Mouse (Mus musculus): ENCODE measurements at regions not wholly inside any gene's neighbourhood (a gene's known extent, or its start where the extent isn't known, plus 50 kb on each side); places are given as distances from the start of the nearest gene placed in this dataset.

GRCm38 (mm10) chr6:81464442-81464841 is 459.0 kb upstream of the Gcfc2 start:
- Histone ChIP-seq H3K4me2 (replicated peaks) (no peak overlapping the region), H3K27ac (no peak overlapping the region), H3K4me3 (no peak overlapping the region), H3K36me3 (no peaks in the 10 kb centered on the region), H3K9ac (no peak overlapping the region), H3K27me3 (no peaks in the 10 kb centered on the region), H3K9me3 (no peaks in the 10 kb centered on the region), H3K4me1 (no peaks in the 10 kb centered on the region)
- 71% methylated on average over 1 of the region's 1 CpGs for WGBS
- no peak for ATAC-seq (ENCODE audit: insufficient number of reproducible peaks, insufficient read depth, low FRiP score, low TSS enrichment)

GRCm38 (mm10) chr6:81466536-81466935 is 456.9 kb upstream of the Gcfc2 start:
- ATAC-seq (ENCODE audit: insufficient number of reproducible peaks, insufficient read depth, low FRiP score, low TSS enrichment) = no peak
- Histone ChIP-seq H3K36me3 (no peaks in the 10 kb centered on the region), H3K27me3 (no peaks in the 10 kb centered on the region), H3K9ac (no peak overlapping the region), H3K4me2 (replicated peaks) (no peak overlapping the region), H3K9me3 (no peaks in the 10 kb centered on the region), H3K4me3 (no peak overlapping the region), H3K27ac (no peak overlapping the region), H3K4me1 (no peaks in the 10 kb centered on the region)
- 54% methylated on average over 4 of the region's 4 CpGs for WGBS

DNA sequence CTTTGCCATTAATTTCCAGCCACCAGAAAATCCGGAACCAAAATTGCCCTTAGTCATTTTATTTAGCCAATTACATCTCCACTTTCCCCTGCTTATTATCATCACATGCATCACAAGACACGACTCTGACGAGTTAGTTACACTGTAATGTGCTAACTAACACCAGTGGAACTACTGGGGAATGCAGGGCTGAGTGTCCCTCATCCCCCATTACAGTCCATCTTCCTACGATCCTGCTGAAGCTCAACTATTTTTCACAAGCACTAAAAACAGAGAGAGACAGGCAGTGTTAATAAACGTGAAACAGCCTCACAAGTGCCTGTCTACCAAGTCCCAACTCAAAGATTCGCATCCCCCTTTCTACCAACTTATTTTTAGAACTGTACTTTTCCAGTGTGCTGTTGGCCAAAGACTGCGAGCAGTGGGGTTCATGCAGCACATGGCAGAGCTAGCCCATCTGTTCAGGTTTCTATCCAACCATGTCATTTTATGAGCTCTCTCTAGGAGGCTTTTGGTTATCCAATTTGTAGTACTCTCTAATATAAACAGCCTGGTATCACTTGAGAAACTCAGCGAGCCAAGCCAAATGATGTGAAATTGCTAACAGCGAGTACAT is 452.0 kb upstream of the Gcfc2 start:
- Histone ChIP-seq H3K4me2 (replicated peaks) (no peak overlapping the region), H3K27me3 (no peaks in the 10 kb centered on the region), H3K9me3 (no peaks in the 10 kb centered on the region), H3K4me1 (no peaks in the 10 kb centered on the region), H3K36me3 (no peaks in the 10 kb centered on the region), H3K9ac (no peak overlapping the region), H3K27ac (no peak overlapping the region), H3K4me3 (no peak overlapping the region)
- 74% methylated on average over 9 of the region's 9 CpGs for WGBS
- ATAC-seq (ENCODE audit: insufficient number of reproducible peaks, insufficient read depth, low FRiP score, low TSS enrichment) = no peak

DNA sequence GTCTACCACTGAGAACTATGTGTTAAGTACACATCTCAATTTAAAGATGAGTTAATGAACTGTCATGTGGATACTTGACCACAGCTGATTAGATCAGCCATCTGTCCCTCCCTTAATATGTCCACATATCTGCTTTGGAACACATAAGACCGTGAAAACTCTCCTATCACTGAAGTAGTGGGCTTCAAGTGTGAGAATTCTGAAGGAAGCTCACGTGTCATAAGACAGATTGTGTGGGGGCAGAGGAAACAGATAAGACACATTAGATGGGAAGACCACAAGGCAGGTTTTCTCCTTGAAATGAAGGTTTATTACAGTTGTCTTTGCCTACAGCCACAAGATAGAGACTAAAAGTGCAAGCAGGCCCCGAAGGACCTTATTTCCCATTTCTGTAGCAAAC is 451.0 kb upstream of the Gcfc2 start:
- Histone ChIP-seq H3K9me3 (no peaks in the 10 kb centered on the region), H3K27me3 (no peaks in the 10 kb centered on the region), H3K9ac (no peak overlapping the region), H3K4me2 (replicated peaks) (no peak overlapping the region), H3K36me3 (no peaks in the 10 kb centered on the region), H3K4me3 (no peak overlapping the region), H3K27ac (no peak overlapping the region), H3K4me1 (no peaks in the 10 kb centered on the region)
- no peak for ATAC-seq (ENCODE audit: insufficient number of reproducible peaks, insufficient read depth, low FRiP score, low TSS enrichment)
- WGBS = 79% methylated on average over 3 of the region's 3 CpGs

GRCm38 (mm10) chr6:81474786-81475185 is 448.7 kb upstream of the Gcfc2 start:
- Histone ChIP-seq H3K27ac (no peak overlapping the region), H3K4me2 (replicated peaks) (no peak overlapping the region), H3K9ac (no peak overlapping the region), H3K9me3 (no peaks in the 10 kb centered on the region), H3K4me3 (no peak overlapping the region), H3K36me3 (no peaks in the 10 kb centered on the region), H3K4me1 (no peaks in the 10 kb centered on the region), H3K27me3 (no peaks in the 10 kb centered on the region)
- no peak for ATAC-seq (ENCODE audit: insufficient number of reproducible peaks, insufficient read depth, low FRiP score, low TSS enrichment)
- WGBS = 96% methylated on average over 1 of the region's 1 CpGs

GRCm38 (mm10) chr6:81487006-81487405 is 436.5 kb upstream of the Gcfc2 start:
- no peaks in the 10 kb centered on the region for H3K9me3 ChIP-seq
- no peak overlapping the region for H3K4me2 ChIP-seq (replicated peaks)
- no peaks in the 10 kb centered on the region for H3K27me3 ChIP-seq
- WGBS = 64% methylated on average over 3 of the region's 3 CpGs
- H3K9ac ChIP-seq = no peak overlapping the region
- H3K27ac ChIP-seq = no peak overlapping the region
- no peaks in the 10 kb centered on the region for H3K4me1 ChIP-seq
- H3K4me3 ChIP-seq = no peak overlapping the region
- ATAC-seq (ENCODE audit: insufficient number of reproducible peaks, insufficient read depth, low FRiP score, low TSS enrichment) = no peak
- no peaks in the 10 kb centered on the region for H3K36me3 ChIP-seq

DNA sequence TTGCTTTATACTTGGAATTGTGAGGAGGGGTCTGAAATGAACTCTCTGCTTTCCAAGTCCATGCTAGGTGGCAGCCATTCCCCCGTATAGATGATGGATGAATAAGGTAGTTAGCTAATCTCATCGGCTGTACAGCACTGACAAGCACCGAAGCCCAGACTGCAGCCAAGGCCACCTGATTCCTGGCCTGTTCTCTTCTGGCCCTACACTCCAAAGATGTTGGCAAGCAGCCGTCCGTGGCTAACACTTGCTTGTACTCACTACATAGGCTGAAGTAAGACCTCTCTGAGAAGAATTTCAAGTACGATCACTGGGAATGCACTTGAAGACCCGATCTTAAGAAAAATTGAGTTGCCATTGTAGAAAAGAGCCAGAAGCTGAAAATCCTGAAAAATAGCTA is 427.2 kb upstream of the Gcfc2 start:
- no peak overlapping the region for H3K27ac ChIP-seq
- no peak overlapping the region for H3K4me2 ChIP-seq (replicated peaks)
- no peak for ATAC-seq (ENCODE audit: insufficient number of reproducible peaks, insufficient read depth, low FRiP score, low TSS enrichment)
- no peaks in the 10 kb centered on the region for H3K9me3 ChIP-seq
- H3K9ac ChIP-seq = no peak overlapping the region
- 89% methylated on average over 7 of the region's 7 CpGs for WGBS
- H3K4me3 ChIP-seq = no peak overlapping the region
- no peaks in the 10 kb centered on the region for H3K27me3 ChIP-seq
- H3K4me1 ChIP-seq = no peaks in the 10 kb centered on the region
- H3K36me3 ChIP-seq = no peaks in the 10 kb centered on the region

- Histone ChIP-seq H3K36me3 (no peaks in the 10 kb centered on the region), H3K9me3 (no peaks in the 10 kb centered on the region), H3K4me1 (no peaks in the 10 kb centered on the region), H3K9ac (no peak overlapping the region), H3K27ac (no peak overlapping the region), H3K27me3 (no peaks in the 10 kb centered on the region), H3K4me2 (replicated peaks) (no peak overlapping the region), H3K4me3 (no peak overlapping the region)
- ATAC-seq (ENCODE audit: insufficient number of reproducible peaks, insufficient read depth, low FRiP score, low TSS enrichment) = no peak
- WGBS = 91% methylated on average over 1 of the region's 1 CpGs
These were observed 406.3 kb upstream of the Gcfc2 start for GRCm38 (mm10) chr6:81517185-81517584.

DNA sequence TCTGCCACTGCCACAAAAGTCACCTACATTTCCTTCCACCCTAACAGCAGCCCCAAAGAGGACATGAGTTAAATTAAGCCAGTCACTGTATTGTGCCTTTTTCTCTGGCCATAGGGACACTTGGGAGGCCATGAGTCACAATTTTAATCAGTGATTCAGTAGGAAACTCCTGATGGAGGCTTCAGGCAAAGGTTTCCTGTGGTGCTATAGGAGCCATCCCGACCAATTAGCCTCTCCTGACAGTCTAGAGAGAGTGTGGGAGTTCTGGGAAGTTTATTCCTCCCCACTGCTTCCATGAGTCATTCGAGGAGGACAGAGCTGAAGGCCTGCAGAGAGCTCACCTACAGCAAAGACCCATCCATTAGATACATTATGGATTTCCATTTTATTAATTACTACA is 361.2 kb upstream of the Gcfc2 start:
- no peaks in the 10 kb centered on the region for H3K36me3 ChIP-seq
- no peak overlapping the region for H3K27ac ChIP-seq
- H3K4me1 ChIP-seq = no peaks in the 10 kb centered on the region
- 64% methylated on average over 2 of the region's 2 CpGs for WGBS
- no peak overlapping the region for H3K4me3 ChIP-seq
- no peaks in the 10 kb centered on the region for H3K9me3 ChIP-seq
- H3K27me3 ChIP-seq = no peaks in the 10 kb centered on the region
- no peak overlapping the region for H3K4me2 ChIP-seq (replicated peaks)
- no peak for ATAC-seq (ENCODE audit: insufficient number of reproducible peaks, insufficient read depth, low FRiP score, low TSS enrichment)
- no peak overlapping the region for H3K9ac ChIP-seq

GRCm38 (mm10) chr6:81563192-81563591 is 360.3 kb upstream of the Gcfc2 start:
- ATAC-seq (ENCODE audit: insufficient number of reproducible peaks, insufficient read depth, low FRiP score, low TSS enrichment) = no peak
- H3K4me1 ChIP-seq = no peaks in the 10 kb centered on the region
- no peak overlapping the region for H3K4me2 ChIP-seq (replicated peaks)
- 88% methylated on average over 2 of the region's 2 CpGs for WGBS
- no peak overlapping the region for H3K27ac ChIP-seq
- no peak overlapping the region for H3K9ac ChIP-seq
- no peaks in the 10 kb centered on the region for H3K36me3 ChIP-seq
- H3K27me3 ChIP-seq = no peaks in the 10 kb centered on the region
- no peak overlapping the region for H3K4me3 ChIP-seq
- no peaks in the 10 kb centered on the region for H3K9me3 ChIP-seq

DNA sequence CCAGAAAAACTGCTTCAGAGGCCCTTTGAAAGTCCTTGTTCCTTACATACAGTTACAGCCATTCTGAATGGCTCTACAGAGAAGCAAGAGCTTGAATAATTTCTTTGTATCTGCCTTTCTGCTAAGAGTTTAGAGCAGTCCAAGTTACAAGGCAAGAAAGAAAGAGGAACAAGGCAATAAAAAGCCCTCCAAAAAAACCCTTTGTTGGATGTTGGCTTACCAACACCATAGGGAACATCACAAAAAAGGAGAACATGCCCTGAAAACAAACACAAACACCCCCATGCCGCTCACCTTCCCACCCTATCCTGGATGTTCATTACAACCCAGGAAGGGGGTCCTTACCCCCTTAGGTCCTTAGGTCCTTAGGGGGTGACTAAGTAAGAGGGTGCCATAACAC is 359.2 kb upstream of the Gcfc2 start:
- Histone ChIP-seq H3K4me1 (no peaks in the 10 kb centered on the region), H3K27me3 (no peaks in the 10 kb centered on the region), H3K4me2 (replicated peaks) (no peak overlapping the region), H3K9ac (no peak overlapping the region), H3K9me3 (no peaks in the 10 kb centered on the region), H3K4me3 (no peak overlapping the region), H3K27ac (no peak overlapping the region), H3K36me3 (no peaks in the 10 kb centered on the region)
- ATAC-seq (ENCODE audit: insufficient number of reproducible peaks, insufficient read depth, low FRiP score, low TSS enrichment) = no peak
- 85% methylated on average over 1 of the region's 1 CpGs for WGBS

DNA sequence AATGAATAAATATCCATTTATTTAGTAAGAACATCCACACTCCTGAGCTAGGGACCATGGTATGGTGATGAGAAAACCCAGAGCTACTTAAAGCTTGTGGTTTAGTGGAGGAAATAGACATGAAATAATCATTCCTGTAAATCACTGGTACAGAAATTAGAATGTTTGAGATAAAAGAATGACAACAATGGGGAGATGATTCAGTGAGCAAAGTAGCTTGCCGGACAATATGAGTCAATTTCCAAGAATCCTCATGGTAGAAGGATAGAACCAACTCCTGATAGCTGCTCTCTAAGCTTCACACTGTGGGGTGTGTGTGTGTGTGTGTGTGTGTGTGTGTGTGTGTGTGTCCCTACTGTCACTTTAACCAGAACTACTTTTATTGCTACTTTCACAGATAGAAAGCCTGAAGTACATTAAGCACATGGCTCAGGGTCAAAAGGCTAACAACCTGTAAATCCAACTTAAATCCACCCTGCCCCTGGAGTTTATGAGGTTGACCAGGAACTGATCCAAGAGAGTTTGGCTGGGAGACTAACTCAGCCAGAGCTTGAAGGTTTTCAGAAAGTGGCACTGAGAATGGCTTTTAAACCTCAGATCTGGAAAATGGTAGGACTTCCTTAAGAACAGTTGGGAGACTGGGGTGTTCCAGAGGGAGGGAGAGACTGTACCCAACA is 336.9 kb upstream of the Gcfc2 start:
- Histone ChIP-seq H3K4me1 (no peaks in the 10 kb centered on the region), H3K27me3 (no peaks in the 10 kb centered on the region), H3K36me3 (no peaks in the 10 kb centered on the region), H3K4me3 (no peak overlapping the region), H3K9me3 (no peaks in the 10 kb centered on the region), H3K27ac (no peak overlapping the region), H3K4me2 (replicated peaks) (no peak overlapping the region), H3K9ac (no peak overlapping the region)
- 85% methylated on average over 1 of the region's 1 CpGs for WGBS
- no peak for ATAC-seq (ENCODE audit: insufficient number of reproducible peaks, insufficient read depth, low FRiP score, low TSS enrichment)

Data from embryonic facial prominence, embryonic 12.5 days (tissue).